8 mouse cellular contexts compared by ENCODE assay signal in the genomic region with DNA sequence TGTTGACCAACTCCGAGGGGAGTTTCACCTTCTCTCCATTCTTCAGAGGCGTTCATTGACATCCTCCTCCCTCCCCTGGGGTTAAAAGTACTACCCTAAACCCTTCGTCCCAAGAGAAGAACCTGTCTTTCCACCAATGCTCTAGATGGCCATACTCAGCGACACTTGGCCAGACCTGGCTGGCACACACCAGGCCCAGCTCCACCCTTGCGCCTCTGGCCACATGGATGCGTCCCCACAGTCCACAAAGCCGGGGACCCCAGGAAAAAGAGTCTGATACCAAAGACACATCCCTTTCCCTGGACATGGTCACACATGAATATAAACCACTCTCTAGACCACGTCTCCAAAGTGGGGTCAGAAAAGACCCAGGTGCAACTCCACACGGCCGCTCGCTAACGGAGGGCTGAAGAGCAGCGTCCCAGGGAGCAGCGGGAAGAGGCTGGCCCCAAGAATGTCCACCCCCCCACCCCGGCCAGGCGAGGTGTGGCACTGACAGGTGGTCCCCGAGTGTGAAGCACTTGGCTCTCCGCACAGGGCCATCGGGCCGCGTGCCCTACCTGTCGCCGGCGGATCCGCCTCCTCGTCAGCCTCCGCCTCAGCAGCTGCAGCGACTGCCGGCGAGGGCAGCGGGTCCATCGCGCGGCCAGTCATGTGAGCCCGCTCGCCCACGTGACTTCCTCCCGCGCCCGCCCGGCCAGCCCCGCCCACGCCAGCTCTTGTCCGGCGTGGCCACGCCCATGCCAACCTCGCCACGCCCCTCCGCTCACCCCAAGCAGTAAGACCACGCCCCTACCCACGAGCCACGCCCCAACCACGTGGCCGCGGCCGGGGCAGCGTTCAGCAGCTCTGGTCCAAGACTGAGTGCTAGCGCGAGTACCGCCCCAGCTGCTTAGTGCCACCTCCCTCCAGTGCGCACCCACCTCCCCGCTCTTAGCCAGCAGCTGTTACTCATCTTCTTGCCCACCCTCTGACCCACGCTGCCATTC. TPM values are rescaled to one million over a fixed set of nuclear protein-coding genes. Genes with fewer than 3 reads are reported as not detected.
DNase-seq lines count a peak whose midpoint lies in the region; ATAC-seq and TF ChIP-seq lines count a peak whose summit lies in the region.

Gene Snx8, minus strand, starts transcription at position 675 of the 989 bp plus-strand sequence.

- ATAC-seq in embryonic facial prominence, embryonic 15.5 days (ENCODE audit: insufficient number of reproducible peaks, low FRiP score, low TSS enrichment, low read depth), result peak; percentile 92
- peak; percentile 91 for ATAC-seq in limb, embryonic 14.5 days (ENCODE audit: low FRiP score, low read depth)
- peak; percentile 89 for ATAC-seq in midbrain, postnatal 0 days (ENCODE audit: low FRiP score)

- H3K9me3 ChIP-seq in embryonic facial prominence, embryonic 15.5 days (replicated peaks), result no peaks in the 10 kb centered on the region
- no peaks in the 10 kb centered on the region for H3K9me3 ChIP-seq in limb, embryonic 14.5 days (ENCODE audit: control insufficient read depth, low read length)
- H3K9me3 ChIP-seq in midbrain, postnatal 0 days (ENCODE audit: low read length), result no peaks in the 10 kb centered on the region

- peak within 1 kb of the TSS; percentile 69 for H3K9ac ChIP-seq in embryonic facial prominence, embryonic 15.5 days
- peak within 1 kb of the TSS; percentile 63 for H3K9ac ChIP-seq in limb, embryonic 14.5 days (ENCODE audit: low read depth, low read length, severe bottlenecking)
- peak within 1 kb of the TSS; percentile 52 for H3K9ac ChIP-seq in midbrain, postnatal 0 days (replicated peaks; ENCODE audit: low read length, poor library complexity, severe bottlenecking)

- peak within 1 kb of the TSS; percentile 75 for H3K4me3 ChIP-seq in bone marrow, adult 2 months (replicated peaks; ENCODE audit: control insufficient read depth, low read depth, low read length)
- peak within 1 kb of the TSS; percentile 77 for H3K4me3 ChIP-seq in embryonic facial prominence, embryonic 15.5 days (replicated peaks)
- H3K4me3 ChIP-seq in limb, embryonic 14.5 days (replicated peaks; ENCODE audit: low read length), result peak within 1 kb of the TSS; percentile 69
- H3K4me3 ChIP-seq in midbrain, postnatal 0 days (ENCODE audit: low read depth, low read length), result peak within 1 kb of the TSS; percentile 50

- 1% methylated on average over 63 of the region's 63 CpGs for WGBS in bone marrow, adult 2 months
- 1% methylated on average over 63 of the region's 63 CpGs for WGBS in embryonic facial prominence, embryonic 15.5 days
- 2% methylated on average over 43 of the region's 63 CpGs for WGBS in limb, embryonic 14.5 days
- WGBS in midbrain, postnatal 0 days, result 1% methylated on average over 45 of the region's 63 CpGs

- peak within 1 kb of the TSS; percentile 38 for H3K27ac ChIP-seq in bone marrow, adult 2 months (ENCODE audit: control insufficient read depth, insufficient read depth, low read depth, low read length, poor library complexity)
- H3K27ac ChIP-seq in embryonic facial prominence, embryonic 15.5 days (replicated peaks), result peak within 1 kb of the TSS; percentile 63
- no peak within 1 kb of the TSS for H3K27ac ChIP-seq in limb, embryonic 14.5 days (replicated peaks; ENCODE audit: low read depth, low read length)
- H3K27ac ChIP-seq in midbrain, postnatal 0 days (ENCODE audit: low read depth, low read length), result peak within 1 kb of the TSS; percentile 57; the same call in 1 of the 2 replicates

- peak; percentile 98 for DNase-seq in 416B (ENCODE audit: low read depth)
- peak; percentile 96 for DNase-seq in heart, adult 8-10 months (ENCODE audit: low spot score)
- peak; percentile 99 for DNase-seq in kidney, adult 9 months
- peak; percentile 91 for DNase-seq in limb, embryonic 14.5 days (ENCODE audit: low spot score)
- peak; percentile 90 for DNase-seq in midbrain, postnatal 0 days (ENCODE audit: low spot score)
- peak; percentile 96 to 97 for DNase-seq in spleen, postnatal 14 days (ENCODE audit: low spot score in 2 of 2)

- peak; percentile 86; the same call in 1 of the 2 replicates for TF ChIP-seq POLR2A in bone marrow, adult 2 months (IDR thresholded peaks at IDR 0.05; ENCODE audit: borderline replicate concordance, control insufficient read depth, low read depth, low read length)
- peak; percentile 37; the same call in 1 of the 2 replicates for TF ChIP-seq POLR2A in limb, embryonic 14.5 days (IDR thresholded peaks at IDR 0.05; ENCODE audit: borderline replicate concordance, extremely low read depth, insufficient read depth, insufficient read length)

- no peak for TF ChIP-seq CTCF in bone marrow, adult 2 months (IDR thresholded peaks at IDR 0.05; ENCODE audit: control insufficient read depth, insufficient read depth, low read length)
- TF ChIP-seq CTCF in midbrain, postnatal 0 days (IDR thresholded peaks at IDR 0.05), result no peak

- no peaks in the 10 kb centered on the region for H3K27me3 ChIP-seq in embryonic facial prominence, embryonic 15.5 days
- no peaks in the 10 kb centered on the region for H3K27me3 ChIP-seq in limb, embryonic 14.5 days (ENCODE audit: control insufficient read depth, insufficient read depth, low read length)
- no peaks in the 10 kb centered on the region for H3K27me3 ChIP-seq in midbrain, postnatal 0 days (ENCODE audit: insufficient read depth, low read length)

- H3K36me3 ChIP-seq in embryonic facial prominence, embryonic 15.5 days, result no peaks in the 10 kb centered on the region
- no peaks in the 10 kb centered on the region for H3K36me3 ChIP-seq in limb, embryonic 14.5 days (ENCODE audit: control insufficient read depth, insufficient read depth, low read length)
- H3K36me3 ChIP-seq in midbrain, postnatal 0 days (ENCODE audit: insufficient read depth, low read length), result no peaks in the 10 kb centered on the region

- peaks cover 2% of the 10 kb centered on the region; the same call in 1 of the 2 replicates for H3K4me1 ChIP-seq in bone marrow, adult 2 months (ENCODE audit: control insufficient read depth, insufficient read depth, low read length)
- H3K4me1 ChIP-seq in embryonic facial prominence, embryonic 15.5 days, result peaks cover 25% of the 10 kb centered on the region
- peaks cover 9% of the 10 kb centered on the region for H3K4me1 ChIP-seq in limb, embryonic 14.5 days (ENCODE audit: control insufficient read depth, insufficient read depth, low read length)
- H3K4me1 ChIP-seq in midbrain, postnatal 0 days (ENCODE audit: insufficient read depth, low read length), result peaks cover 6% of the 10 kb centered on the region; the same call in 1 of the 2 replicates

- peak within 1 kb of the TSS; percentile 95 for H3K4me2 ChIP-seq in embryonic facial prominence, embryonic 15.5 days (replicated peaks)
- H3K4me2 ChIP-seq in limb, embryonic 14.5 days (replicated peaks; ENCODE audit: low read depth, low read length, severe bottlenecking), result peak within 1 kb of the TSS; percentile 96
- peak within 1 kb of the TSS; percentile 82 for H3K4me2 ChIP-seq in midbrain, postnatal 0 days (ENCODE audit: low read depth, low read length, poor library complexity, severe bottlenecking)

RNA-seq across cellular contexts. Expression of gene Snx8, which starts in this region (rescaled TPM):
- 18.1 and 26.3 TPM in 2 replicates for polyA plus RNA-seq in bone marrow, adult 2 months (2011; ENCODE audit: insufficient read depth, insufficient read length, low replicate concordance, missing spikeins)
- 21.2 and 23.3 TPM in 2 replicates for polyA plus RNA-seq in embryonic facial prominence, embryonic 15.5 days (2015; fragmentation: Nextera tagmentation; extraction: Ambion mirVana)
- total RNA-seq in heart, adult 8-10 months (2022), result 10 to 100 TPM; 17.1 to 18.4 (median 18.1) TPM
- polyA plus RNA-seq in limb, embryonic 14.5 days (2012; rRNA removed), result 23.0 and 29.8 TPM in 2 replicates
- 9.7 and 12.3 TPM in 2 replicates for polyA plus RNA-seq in limb, embryonic 14.5 days (2014; fragmentation: Nextera tagmentation; extraction: Ambion mirVana)
- total RNA-seq in midbrain, postnatal 0 days (2014; rRNA removed), result 78.4 and 86.8 TPM in 2 replicates
- polyA plus RNA-seq in midbrain, postnatal 0 days (2015; fragmentation: Nextera tagmentation; extraction: Ambion mirVana), result 46.9 and 48.9 TPM in 2 replicates
